Mouse (Mus musculus) intestine, embryonic 15.5 days (tissue): Measurements from ENCODE around the gene Mindy4b-ps. TPM values are rescaled to one million over a fixed set of nuclear protein-coding genes. Genes with fewer than 3 reads are reported as not detected.
"Not testable (repeated sequence)": the region's sequence is repeated elsewhere in the genome, so short reads cannot be mapped to it uniquely, and the experiment has no call there.

Source experiments
- ATAC-seq: fragments of 200-750 bp; cut with Nextera tagmentation; 2 replicates; pipeline ENCODE4 v1.8.0; 2017; ENCODE audit warnings: moderate TSS enrichment, moderate library complexity
- H3K27ac ChIP-seq: fragments of 300-500 bp; sonication (generic); 2 replicates; pipeline ENCODE4 v1.5.1; 2015; ENCODE audit warnings: mild to moderate bottlenecking, inconsistent platforms
- H3K27me3 ChIP-seq: fragments of 300-500 bp; sonication (generic); replicated peaks from 2 replicates; pipeline ENCODE4 v1.6.1; 2015; ENCODE audit warnings: inconsistent platforms
- H3K36me3 ChIP-seq: fragments of 300-500 bp; sonication (generic); 2 replicates; pipeline ENCODE4 v1.6.1; 2015; ENCODE audit warnings: inconsistent platforms
- H3K4me1 ChIP-seq: fragments of 300-500 bp; sonication (generic); replicated peaks from 2 replicates; pipeline ENCODE4 v1.6.1; 2015; ENCODE audit warnings: inconsistent platforms
- H3K4me2 ChIP-seq: fragments of 300-500 bp; sonication (generic); replicated peaks from 2 replicates; pipeline ENCODE4 v1.6.1; 2015; ENCODE audit warnings: mild to moderate bottlenecking, inconsistent platforms
- H3K4me3 ChIP-seq: fragments of 300-500 bp; sonication (generic); replicated peaks from 2 replicates; pipeline ENCODE4 v1.5.1; 2015; ENCODE audit warnings: inconsistent platforms
- H3K9ac ChIP-seq: fragments of 300-500 bp; sonication (generic); 2 replicates; pipeline ENCODE4 v1.6.1; 2015; ENCODE audit warnings: inconsistent platforms
- H3K9me3 ChIP-seq: fragments of 300-500 bp; sonication (generic); 2 replicates; pipeline ENCODE4 v1.6.1; 2016; ENCODE audit warnings: inconsistent platforms
- WGBS: fragments of 180-500 bp; shearing (Covaris S2); methylation state at CpG from one replicate; pipeline ENCODE4 v1.1.7; 2015; 5-methylcytosine and 5-hydroxymethylcytosine counted together
- polyA plus RNA-seq: library from polyadenylated mRNA; unstranded; fragments of >200 nt; fragmentation: Nextera tagmentation; extraction: Ambion mirVana; gene quantifications from 2 replicates; pipeline ENCODE4 v1.2.1, GENCODE M21; 2015

Mindy4b-ps gene
- not detected in 2 replicates for polyA plus RNA-seq

DNA sequence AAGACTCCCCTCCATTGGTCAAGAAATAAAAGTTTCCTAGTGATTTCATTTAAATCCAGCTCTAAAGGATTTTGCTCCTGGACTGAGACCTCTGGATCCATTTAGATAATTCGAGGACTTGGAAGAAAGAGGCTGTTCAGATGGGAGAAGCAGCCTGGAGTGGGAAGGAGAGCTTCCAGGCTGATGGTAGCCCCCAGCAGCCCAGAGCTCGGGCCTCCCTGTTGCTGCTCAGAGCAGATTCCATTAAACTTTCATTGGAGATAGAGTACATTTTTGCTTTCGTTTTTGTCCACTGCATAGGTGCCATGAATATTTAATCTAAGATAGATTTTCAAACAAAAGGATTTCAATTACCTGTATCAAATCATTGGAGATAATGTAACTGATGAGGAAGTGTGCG lies at the start of gene Mindy4b-ps:
Gene Mindy4b-ps, minus strand, starts transcription at position 101 of the 400 bp plus-strand sequence.
- no peaks in the 10 kb centered on the region for H3K9me3 ChIP-seq
- H3K4me1 ChIP-seq: no peaks in the 10 kb centered on the region
- 65% methylated on average over 4 of the region's 4 CpGs for WGBS
- ATAC-seq: no peak
- H3K27ac ChIP-seq: no peak within 1 kb of the TSS
- H3K4me3 ChIP-seq: no peak within 1 kb of the TSS
- no peaks in the 10 kb centered on the region for H3K36me3 ChIP-seq
- no peak within 1 kb of the TSS for H3K4me2 ChIP-seq
- H3K9ac ChIP-seq: no peak within 1 kb of the TSS
- no peaks in the 10 kb centered on the region for H3K27me3 ChIP-seq

DNA sequence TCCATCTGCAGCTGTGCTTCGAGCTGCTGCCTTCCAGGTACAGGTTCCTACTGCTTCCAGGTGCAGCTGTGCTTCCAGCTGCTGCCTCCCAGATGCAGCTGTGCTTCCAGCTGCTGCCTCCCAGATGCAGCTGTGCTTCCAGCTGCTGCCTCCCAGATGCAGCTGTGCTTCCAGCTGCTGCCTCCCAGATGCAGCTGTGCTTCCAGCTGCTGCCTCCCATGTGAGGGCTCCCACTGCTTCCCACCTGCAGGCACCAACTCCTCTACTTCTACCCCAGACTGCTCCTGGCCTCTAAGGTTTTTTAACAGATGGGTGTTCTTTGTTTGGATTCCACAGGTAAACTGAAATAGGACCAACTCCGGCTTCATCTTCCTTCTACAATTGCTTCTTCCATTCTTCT lies 49.8 kb upstream of the Mindy4b-ps start:
- not testable (repeated sequence) for ATAC-seq, H3K4me2 ChIP-seq, H3K27me3 ChIP-seq, H3K4me1 ChIP-seq, H3K9ac ChIP-seq, H3K27ac ChIP-seq, H3K4me3 ChIP-seq, H3K9me3 ChIP-seq, H3K36me3 ChIP-seq
- WGBS: 77% methylated on average over 2 of the region's 2 CpGs

- no peak for ATAC-seq
- Histone ChIP-seq H3K27me3 (no peaks in the 10 kb centered on the region), H3K4me3 (no peak overlapping the region), H3K27ac (no peak overlapping the region), H3K36me3 (no peaks in the 10 kb centered on the region), H3K4me1 (no peaks in the 10 kb centered on the region), H3K9ac (no peak overlapping the region), H3K4me2 (no peak overlapping the region), H3K9me3 (no peaks in the 10 kb centered on the region)
- WGBS: 55% methylated on average over 7 of the region's 7 CpGs
These were observed 43.6 kb upstream of the Mindy4b-ps start for GRCm38 (mm10) chr3:58865690-58866089.

- no peaks in the 10 kb centered on the region for H3K9me3 ChIP-seq
- H3K27ac ChIP-seq: no peak overlapping the region
- no peak overlapping the region for H3K4me3 ChIP-seq
- H3K9ac ChIP-seq: no peak overlapping the region
- H3K4me2 ChIP-seq: no peak overlapping the region
- H3K4me1 ChIP-seq: no peaks in the 10 kb centered on the region
- no peaks in the 10 kb centered on the region for H3K36me3 ChIP-seq
- WGBS: 64% methylated on average over 2 of the region's 2 CpGs
- no peaks in the 10 kb centered on the region for H3K27me3 ChIP-seq
- no peak for ATAC-seq
These were observed 40.9 kb upstream of the Mindy4b-ps start for GRCm38 (mm10) chr3:58862976-58863375.

- H3K4me2 ChIP-seq: no peak overlapping the region
- no peak for ATAC-seq
- no peak overlapping the region for H3K4me3 ChIP-seq
- H3K27ac ChIP-seq: no peak overlapping the region
- no peak overlapping the region for H3K9ac ChIP-seq
- no peaks in the 10 kb centered on the region for H3K4me1 ChIP-seq
- WGBS: 54% methylated on average over 1 of the region's 1 CpGs
- no peaks in the 10 kb centered on the region for H3K36me3 ChIP-seq
- H3K9me3 ChIP-seq: no peaks in the 10 kb centered on the region
- H3K27me3 ChIP-seq: no peaks in the 10 kb centered on the region
These were observed 21.3 kb upstream of the Mindy4b-ps start for GRCm38 (mm10) chr3:58843415-58843814.

GRCm38 (mm10) chr3:58833442-58834160 lies 11.5 kb upstream of the Mindy4b-ps start:
- 79% methylated on average over 5 of the region's 5 CpGs for WGBS
- no peak for ATAC-seq
- H3K27me3 ChIP-seq: no peaks in the 10 kb centered on the region

DNA sequence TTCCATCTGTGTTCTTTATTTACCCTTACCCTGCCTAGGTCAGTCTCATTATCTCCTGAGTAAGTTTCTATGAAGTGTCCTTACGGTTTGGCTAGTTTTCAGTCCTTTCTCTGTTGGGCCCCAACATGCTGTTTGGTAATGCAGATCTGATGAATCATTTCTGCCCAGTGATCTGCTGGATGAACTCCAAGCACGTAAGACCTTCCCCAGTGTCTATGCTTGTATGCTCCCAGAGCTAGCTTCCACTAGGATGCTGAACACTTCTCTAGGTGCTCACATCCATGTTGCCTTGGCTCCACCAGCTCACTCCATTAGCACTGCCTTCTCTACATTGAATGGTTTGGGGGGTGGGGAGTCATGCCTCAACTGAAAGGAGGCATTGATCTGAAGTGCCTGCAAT lies 10.8 kb upstream of the Mindy4b-ps start:
- Histone ChIP-seq H3K27ac (no peak overlapping the region), H3K4me2 (no peak overlapping the region), H3K9ac (no peak overlapping the region), H3K27me3 (no peaks in the 10 kb centered on the region), H3K36me3 (no peaks in the 10 kb centered on the region), H3K4me3 (no peak overlapping the region), H3K4me1 (no peaks in the 10 kb centered on the region), H3K9me3 (no peaks in the 10 kb centered on the region)
- ATAC-seq: no peak
- 76% methylated on average over 2 of the region's 2 CpGs for WGBS

More at GRCm38 (mm10) chr3:58833442-58834160, 11.5 kb upstream of the Mindy4b-ps start:
- H3K4me3 ChIP-seq: no peak overlapping the region
- H3K9ac ChIP-seq: no peak overlapping the region
- H3K9me3 ChIP-seq: no peaks in the 10 kb centered on the region
- H3K27ac ChIP-seq: no peak overlapping the region
- H3K4me1 ChIP-seq: no peaks in the 10 kb centered on the region
- no peak overlapping the region for H3K4me2 ChIP-seq
- H3K36me3 ChIP-seq: no peaks in the 10 kb centered on the region

DNA sequence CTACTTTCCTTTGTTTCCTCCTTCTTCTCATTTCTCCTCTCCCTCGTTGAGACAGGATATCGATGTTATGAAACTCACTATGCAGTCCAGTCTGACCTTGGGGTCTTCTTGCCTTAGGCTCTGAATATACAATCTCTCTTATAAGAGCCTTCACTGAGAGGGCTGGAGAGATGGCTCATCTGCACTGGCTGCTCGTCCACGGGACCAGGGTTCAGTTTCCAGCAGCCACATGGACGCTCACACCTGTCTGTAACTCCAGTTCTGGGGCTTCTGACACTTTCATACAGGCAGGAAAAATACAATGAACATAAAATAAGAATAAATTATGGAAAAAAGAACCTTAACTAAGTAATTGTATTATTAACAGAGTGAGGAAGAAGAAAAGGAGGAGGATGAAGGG lies 9.5 kb upstream of the Mindy4b-ps start:
- WGBS: 79% methylated on average over 5 of the region's 5 CpGs
- no peak for ATAC-seq
- Histone ChIP-seq H3K9me3 (no peaks in the 10 kb centered on the region), H3K36me3 (no peaks in the 10 kb centered on the region), H3K9ac (no peak overlapping the region), H3K4me2 (no peak overlapping the region), H3K4me1 (no peaks in the 10 kb centered on the region), H3K4me3 (no peak overlapping the region), H3K27me3 (no peaks in the 10 kb centered on the region), H3K27ac (no peak overlapping the region)

- no peak for ATAC-seq
- no peak overlapping the region for H3K4me3 ChIP-seq
- no peaks in the 10 kb centered on the region for H3K36me3 ChIP-seq
- 82% methylated on average over 1 of the region's 1 CpGs for WGBS
- H3K9ac ChIP-seq: no peak overlapping the region
- no peaks in the 10 kb centered on the region for H3K27me3 ChIP-seq
- H3K9me3 ChIP-seq: no peaks in the 10 kb centered on the region
- H3K4me2 ChIP-seq: no peak overlapping the region
- H3K4me1 ChIP-seq: no peaks in the 10 kb centered on the region
- no peak overlapping the region for H3K27ac ChIP-seq
These were observed 7.8 kb upstream of the Mindy4b-ps start for GRCm38 (mm10) chr3:58829926-58830325.

GRCm38 (mm10) chr3:58828366-58829153 lies 6.4 kb upstream of the Mindy4b-ps start:
- Histone ChIP-seq H3K9me3 (no peaks in the 10 kb centered on the region), H3K9ac (no peak overlapping the region), H3K36me3 (no peaks in the 10 kb centered on the region), H3K4me3 (no peak overlapping the region), H3K4me2 (no peak overlapping the region), H3K27me3 (no peaks in the 10 kb centered on the region), H3K4me1 (no peaks in the 10 kb centered on the region), H3K27ac (no peak overlapping the region)
- 84% methylated on average over 14 of the region's 14 CpGs for WGBS
- ATAC-seq: no peak

GRCm38 (mm10) chr3:58826266-58826665 lies 4.2 kb upstream of the Mindy4b-ps start:
- Histone ChIP-seq H3K4me1 (no peaks in the 10 kb centered on the region), H3K27me3 (no peaks in the 10 kb centered on the region), H3K4me3 (no peak overlapping the region), H3K9ac (no peak overlapping the region), H3K4me2 (no peak overlapping the region), H3K36me3 (no peaks in the 10 kb centered on the region), H3K9me3 (no peaks in the 10 kb centered on the region), H3K27ac (no peak overlapping the region)
- ATAC-seq: no peak
- WGBS: 67% methylated on average over 4 of the region's 4 CpGs

DNA sequence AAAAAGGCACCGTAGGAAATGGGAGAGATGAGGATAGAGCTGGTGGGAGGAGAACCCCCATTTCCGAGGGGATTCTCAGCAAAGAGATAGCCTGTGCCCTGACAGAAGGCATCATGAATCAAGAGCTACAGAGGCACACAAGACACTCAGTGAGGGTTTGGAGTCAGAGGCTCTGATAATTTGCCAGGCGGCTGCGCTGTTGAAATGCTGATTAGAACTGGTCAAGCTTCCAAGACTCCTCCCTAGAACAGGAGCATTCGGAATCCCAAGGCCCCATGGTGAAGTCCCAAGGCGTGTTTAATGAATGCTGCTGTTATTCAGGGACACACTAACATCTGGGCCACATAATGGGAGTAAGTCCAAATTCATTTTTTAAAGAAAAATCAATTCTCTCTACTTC lies 4.8 kb downstream of the Mindy4b-ps start:
- Histone ChIP-seq H3K36me3 (no peaks in the 10 kb centered on the region), H3K27me3 (no peaks in the 10 kb centered on the region), H3K4me3 (no peak overlapping the region), H3K9ac (no peak overlapping the region), H3K4me2 (no peak overlapping the region), H3K9me3 (no peaks in the 10 kb centered on the region), H3K4me1 (no peaks in the 10 kb centered on the region), H3K27ac (no peak overlapping the region)
- 55% methylated on average over 6 of the region's 6 CpGs for WGBS
- no peak for ATAC-seq

DNA sequence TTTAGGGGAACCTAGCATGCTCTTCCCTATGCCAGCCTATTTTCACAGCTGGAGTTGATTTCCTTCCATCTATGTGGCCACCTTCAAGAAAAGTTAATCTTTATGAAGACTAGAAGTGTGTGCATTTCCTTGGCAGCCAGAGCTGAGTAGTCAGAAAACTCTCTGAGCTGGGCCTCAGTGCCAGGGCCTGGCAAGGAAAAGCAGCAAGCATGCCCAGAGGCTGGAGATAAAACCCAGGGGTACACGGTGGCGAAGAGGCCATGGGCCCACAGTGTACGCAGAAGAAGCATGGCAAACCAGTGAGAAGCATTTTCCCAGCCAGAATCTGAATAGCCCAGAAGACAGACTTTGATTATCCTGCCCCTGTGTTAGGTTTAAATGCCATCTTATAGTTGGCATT lies 7.9 kb downstream of the Mindy4b-ps start:
- H3K4me1 ChIP-seq: no peaks in the 10 kb centered on the region
- no peaks in the 10 kb centered on the region for H3K27me3 ChIP-seq
- H3K4me3 ChIP-seq: no peak overlapping the region
- H3K36me3 ChIP-seq: no peaks in the 10 kb centered on the region
- H3K4me2 ChIP-seq: no peak overlapping the region
- H3K9me3 ChIP-seq: no peaks in the 10 kb centered on the region
- H3K27ac ChIP-seq: no peak overlapping the region
- no peak overlapping the region for H3K9ac ChIP-seq
- no peak for ATAC-seq
- 88% methylated on average over 3 of the region's 3 CpGs for WGBS
